Mouse (Mus musculus) activated CD4-positive, CD25-positive, alpha-beta regulatory T cell, adult 4 months (primary cell): ENCODE measurements around the gene Itga6. TPM values are rescaled to one million over a fixed set of nuclear protein-coding genes. Genes with fewer than 3 reads are reported as not detected.

Source experiments
- ATAC-seq: one replicate; pipeline ENCODE4 v1.8.0; 2017
- polyA plus RNA-seq, 2 experiments: library from polyadenylated mRNA; unstranded; fragments of 100-300 nt; shearing (Covaris generic); gene quantifications; one replicate each; pipeline ENCODE4 v1.2.1; 2017

Itga6 gene
- polyA plus RNA-seq, 2 experiments from 2014 or later = 43.6 to 60.4 TPM

- ATAC-seq = no peak
Observed at GRCm38 (mm10) chr2:71764961-71765735, 19.7 kb downstream of the Itga6 start.

DNA sequence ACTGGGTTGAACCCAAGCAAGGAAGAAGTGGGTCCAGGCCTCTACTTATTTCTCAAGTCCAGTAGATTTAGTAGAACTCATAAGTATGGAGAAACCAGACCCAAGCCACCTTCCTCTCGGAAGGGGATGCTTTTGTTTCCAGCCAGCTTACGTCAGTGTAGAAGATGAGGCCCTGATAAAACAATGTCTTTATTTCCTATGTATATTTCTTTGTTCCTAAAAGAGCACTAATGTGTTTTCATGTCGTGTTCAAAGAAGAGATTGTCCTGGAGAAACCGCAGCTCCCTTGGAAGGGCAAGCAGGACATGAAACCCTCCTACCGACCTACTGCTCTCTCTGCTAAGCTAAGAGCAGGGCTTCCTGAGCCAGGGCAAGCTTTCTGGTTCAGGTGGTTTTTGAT, 20.6 kb downstream of the Itga6 start:
- no peak for ATAC-seq

DNA sequence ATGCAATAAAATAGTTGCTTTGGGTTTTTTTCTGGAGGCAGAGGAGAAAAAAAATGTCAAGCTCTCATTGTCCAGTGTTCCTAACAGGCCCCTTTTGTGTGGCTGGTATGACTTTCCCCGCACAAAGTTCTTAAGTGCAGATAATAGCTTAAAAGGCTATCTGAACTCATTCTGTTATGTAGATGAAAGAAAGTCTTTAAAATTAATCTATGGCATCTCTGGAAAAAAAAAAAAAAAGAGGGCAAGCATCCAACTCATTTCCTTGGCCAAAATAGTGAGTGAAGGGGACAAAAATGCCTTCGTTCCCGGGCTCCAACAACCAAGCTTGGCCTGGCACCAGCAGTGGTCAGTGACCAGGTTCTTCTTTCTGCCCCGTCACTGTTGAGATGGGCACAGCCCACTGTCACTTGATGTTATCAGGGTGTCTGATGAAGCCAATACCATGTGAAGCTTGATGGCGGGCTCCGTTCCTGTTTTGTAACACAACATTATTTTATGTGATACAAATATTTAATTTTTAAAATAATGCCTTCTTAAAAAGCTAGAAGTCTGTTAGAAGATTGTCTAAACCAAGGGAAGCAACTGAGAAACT, 21.7 kb downstream of the Itga6 start:
- ATAC-seq = no peak

GRCm38 (mm10) chr2:71771762-71772161, 26.3 kb downstream of the Itga6 start:
- ATAC-seq = no peak

DNA sequence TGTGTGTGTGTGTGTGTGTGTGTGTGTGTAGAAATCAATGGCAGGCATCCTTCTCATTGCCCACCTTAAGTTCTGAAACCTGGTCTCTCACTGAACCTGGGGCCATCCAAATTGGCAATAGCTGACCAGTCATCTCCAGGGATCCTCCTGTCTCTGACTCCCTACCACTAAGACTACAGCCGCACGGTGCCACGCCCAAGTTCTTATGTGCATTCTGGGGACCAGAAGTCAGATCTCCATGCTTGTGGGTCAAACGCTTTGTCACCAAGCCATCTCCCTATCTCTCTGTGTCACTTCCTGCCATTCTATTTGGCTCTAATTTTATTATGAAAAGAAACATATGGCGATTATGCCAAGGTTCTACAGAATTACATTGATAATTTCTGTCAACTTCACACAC, 28.3 kb downstream of the Itga6 start:
- ATAC-seq = no peak

GRCm38 (mm10) chr2:71774246-71774951, 29.0 kb downstream of the Itga6 start:
- no peak for ATAC-seq

DNA sequence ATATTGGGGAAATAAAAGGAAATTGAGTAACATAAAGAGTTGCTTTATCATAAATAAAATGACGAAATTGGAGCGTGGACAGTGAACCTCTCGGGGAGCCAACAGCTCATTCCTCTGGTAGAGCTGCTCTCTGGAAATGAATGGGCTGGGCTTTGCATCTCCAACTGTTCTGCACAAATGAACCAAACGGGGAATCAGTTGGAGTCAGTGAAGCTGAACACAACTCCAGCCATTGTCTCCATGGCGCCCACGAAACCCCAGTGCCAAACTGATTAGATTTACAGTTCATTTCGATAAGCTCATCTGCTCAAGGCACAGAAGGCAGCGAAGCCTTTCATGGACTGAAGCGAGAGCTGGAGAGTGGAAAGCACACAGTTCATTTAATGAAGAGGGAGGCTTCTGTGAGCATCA, 29.8 kb downstream of the Itga6 start:
- ATAC-seq = no peak

- no peak for ATAC-seq
Observed at GRCm38 (mm10) chr2:71779266-71779888, 34.0 kb downstream of the Itga6 start.

- ATAC-seq = no peak
Observed at GRCm38 (mm10) chr2:71780016-71780415, 34.6 kb downstream of the Itga6 start.

DNA sequence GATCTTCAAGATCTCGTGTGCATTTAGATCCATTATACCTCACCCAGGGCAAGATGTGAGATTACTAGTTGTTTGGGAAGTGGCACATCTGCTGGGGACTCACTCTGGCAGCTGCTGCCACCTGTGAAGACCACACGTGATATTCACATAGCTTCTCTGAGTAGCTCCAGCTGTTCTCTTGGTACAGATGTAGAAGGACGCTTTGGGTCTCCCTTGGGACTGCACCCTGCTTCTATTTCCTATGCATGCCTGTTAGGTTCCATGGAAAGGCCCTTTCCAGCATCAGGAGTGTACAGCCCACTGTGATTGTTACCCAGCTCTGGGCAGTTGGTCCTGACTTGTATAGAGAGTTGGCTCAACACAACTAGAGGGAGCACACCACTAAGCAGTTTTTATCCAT, 39.8 kb downstream of the Itga6 start:
- ATAC-seq = no peak

DNA sequence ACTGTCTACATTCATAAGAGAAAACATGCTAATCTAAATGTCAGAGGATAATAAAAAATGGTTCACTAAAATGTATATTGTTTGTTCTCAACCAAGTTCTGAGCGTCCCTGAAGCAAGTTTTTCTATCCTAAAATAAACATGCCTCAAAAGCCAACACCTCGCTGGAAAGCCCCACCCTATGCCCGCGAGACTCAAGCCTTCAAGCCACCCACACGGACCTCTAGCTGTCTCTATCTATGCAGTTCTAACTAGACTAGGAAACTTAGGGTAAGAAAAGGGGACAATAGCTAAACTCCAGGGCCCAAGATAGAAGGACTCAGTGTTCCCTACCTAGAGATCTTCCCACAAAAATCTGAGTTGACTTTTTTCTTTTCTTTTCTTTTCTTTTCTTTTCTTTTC, 40.6 kb downstream of the Itga6 start:
- ATAC-seq = no peak

- ATAC-seq = peak; percentile 83
Observed at GRCm38 (mm10) chr2:71786591-71787155, 41.3 kb downstream of the Itga6 start.

GRCm38 (mm10) chr2:71787156-71787590, 41.8 kb downstream of the Itga6 start:
- ATAC-seq = peak; percentile 47

- ATAC-seq = no peak
Observed at GRCm38 (mm10) chr2:71787591-71788460, 42.4 kb downstream of the Itga6 start.

DNA sequence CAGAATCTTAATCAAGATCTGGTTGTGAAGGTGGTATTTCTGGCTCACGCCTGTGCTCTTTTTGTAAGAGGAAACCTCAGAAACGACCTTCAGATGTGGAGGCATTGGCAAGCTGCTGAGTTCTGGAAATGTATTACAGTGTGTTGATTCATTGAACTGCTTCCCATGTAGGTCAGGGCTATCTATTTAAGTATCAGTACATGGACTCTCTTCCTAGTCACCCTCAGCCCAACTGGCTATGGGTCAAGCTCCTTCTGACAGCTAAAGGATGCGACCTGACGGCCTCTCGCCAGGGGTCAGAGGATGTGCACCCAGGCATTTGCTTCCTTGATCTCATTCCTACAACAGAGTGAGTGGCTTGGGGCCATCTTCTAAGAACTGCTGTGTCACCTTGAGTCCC, 45.3 kb downstream of the Itga6 start:
- ATAC-seq = no peak

- no peak for ATAC-seq
Observed at GRCm38 (mm10) chr2:71791203-71791602, 45.8 kb downstream of the Itga6 start.

DNA sequence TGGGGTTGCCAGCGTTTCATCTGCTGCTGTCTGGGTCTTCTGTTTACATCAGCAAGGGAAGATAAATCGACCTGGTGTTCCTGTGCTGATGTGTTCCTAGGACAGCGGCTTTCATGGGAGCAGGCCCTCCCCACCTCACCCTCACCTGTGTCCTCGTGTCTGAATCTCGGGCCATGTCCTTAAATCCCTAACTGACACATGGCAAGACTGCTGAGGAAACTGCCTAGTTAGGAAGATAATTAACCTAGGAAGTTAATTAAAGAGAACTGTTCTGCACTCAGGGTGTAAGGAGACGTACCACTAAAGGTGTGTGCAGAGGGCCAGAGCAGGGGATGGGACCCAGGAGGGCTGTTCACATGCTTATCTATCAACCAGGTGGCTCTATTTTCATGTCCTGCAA, 48.7 kb downstream of the Itga6 start:
- ATAC-seq = no peak

DNA sequence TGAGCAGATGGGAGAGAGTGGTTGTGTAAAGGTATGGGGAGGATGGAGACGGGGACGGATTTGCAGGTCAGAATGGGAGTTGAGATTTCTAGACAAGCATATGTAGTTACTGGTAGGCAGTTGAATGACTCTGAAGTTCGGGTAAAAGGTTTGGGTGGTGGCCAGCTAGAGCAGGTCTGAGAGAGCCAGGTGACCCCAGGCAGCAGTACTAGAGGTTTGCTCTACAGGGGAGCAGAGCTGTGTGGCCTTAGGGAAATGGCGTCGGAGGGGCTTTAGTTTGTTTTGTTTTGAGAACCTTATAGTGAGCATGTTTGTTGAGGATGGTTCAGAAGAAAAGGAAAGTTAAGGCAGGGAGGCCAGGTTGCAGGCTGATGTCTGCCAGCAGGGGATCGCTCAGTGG, 51.4 kb downstream of the Itga6 start:
- no peak for ATAC-seq

GRCm38 (mm10) chr2:71800798-71801197, 55.4 kb downstream of the Itga6 start:
- peak; percentile 82 for ATAC-seq

- ATAC-seq = no peak
Observed at GRCm38 (mm10) chr2:71801691-71802090, 56.3 kb downstream of the Itga6 start.

- ATAC-seq = no peak
Observed at GRCm38 (mm10) chr2:71802131-71802530, 56.7 kb downstream of the Itga6 start.

GRCm38 (mm10) chr2:71805120-71805519, 59.7 kb downstream of the Itga6 start:
- no peak for ATAC-seq
